Mouse (Mus musculus): ENCODE data around the gene Plce1.

The Plce1 gene

GRCm38 (mm10) chr19:38721808-38722207 lies 240.9 kb downstream of the Plce1 start:
- no peak for DNase-seq (ENCODE audit: low read depth, low spot score)

- DNase-seq (ENCODE audit: low read depth, low spot score): no peak
Measured at GRCm38 (mm10) chr19:38722982-38723381, 242.1 kb downstream of the Plce1 start.

GRCm38 (mm10) chr19:38723969-38724368 lies 243.1 kb downstream of the Plce1 start:
- DNase-seq (ENCODE audit: low read depth, low spot score): no peak

GRCm38 (mm10) chr19:38728842-38729241 lies 247.9 kb downstream of the Plce1 start:
- no peak for DNase-seq (ENCODE audit: low read depth, low spot score)

GRCm38 (mm10) chr19:38729264-38729663 lies 248.4 kb downstream of the Plce1 start:
- DNase-seq (ENCODE audit: low read depth, low spot score): no peak

GRCm38 (mm10) chr19:38744546-38744945 lies 263.6 kb downstream of the Plce1 start:
- DNase-seq (ENCODE audit: low read depth, low spot score): no peak

- DNase-seq (ENCODE audit: low read depth, low spot score): no peak
Measured at GRCm38 (mm10) chr19:38745810-38746491, 265.0 kb downstream of the Plce1 start.

- DNase-seq (ENCODE audit: low read depth, low spot score): no peak
Measured at GRCm38 (mm10) chr19:38746492-38747014, 265.6 kb downstream of the Plce1 start.

GRCm38 (mm10) chr19:38750192-38750591 lies 269.3 kb downstream of the Plce1 start:
- DNase-seq (ENCODE audit: low read depth, low spot score): no peak

GRCm38 (mm10) chr19:38757161-38757560 lies 276.3 kb downstream of the Plce1 start:
- no peak for DNase-seq (ENCODE audit: low read depth, low spot score)

- DNase-seq (ENCODE audit: low read depth, low spot score): no peak
Measured at GRCm38 (mm10) chr19:38758056-38758455, 277.1 kb downstream of the Plce1 start.

- no peak for DNase-seq (ENCODE audit: low read depth, low spot score)
Measured at GRCm38 (mm10) chr19:38758685-38759472, 278.0 kb downstream of the Plce1 start.

GRCm38 (mm10) chr19:38760441-38760840 lies 279.5 kb downstream of the Plce1 start:
- no peak for DNase-seq (ENCODE audit: low read depth, low spot score)

- DNase-seq (ENCODE audit: low read depth, low spot score): no peak
Measured at GRCm38 (mm10) chr19:38766306-38766705, 285.4 kb downstream of the Plce1 start.

- DNase-seq (ENCODE audit: low read depth, low spot score): peak; percentile 25
Measured at GRCm38 (mm10) chr19:38775548-38775947, 294.6 kb downstream of the Plce1 start.

- DNase-seq (ENCODE audit: low read depth, low spot score): no peak
Measured at GRCm38 (mm10) chr19:38778805-38779204, 297.9 kb downstream of the Plce1 start.

GRCm38 (mm10) chr19:38783542-38783941 lies 302.6 kb downstream of the Plce1 start:
- no peak for DNase-seq (ENCODE audit: low read depth, low spot score)

GRCm38 (mm10) chr19:38787756-38788155 lies 306.8 kb downstream of the Plce1 start:
- no peak for DNase-seq (ENCODE audit: low read depth, low spot score)

GRCm38 (mm10) chr19:38793563-38794045 lies 312.7 kb downstream of the Plce1 start:
- no peak for DNase-seq (ENCODE audit: low read depth, low spot score)

GRCm38 (mm10) chr19:38796546-38796945 lies 315.6 kb downstream of the Plce1 start:
- DNase-seq (ENCODE audit: low read depth, low spot score): no peak

GRCm38 (mm10) chr19:38798291-38798690 lies 317.4 kb downstream of the Plce1 start:
- no peak for DNase-seq (ENCODE audit: low read depth, low spot score)

- DNase-seq (ENCODE audit: low read depth, low spot score): no peak
Measured at GRCm38 (mm10) chr19:38798801-38799200, 317.9 kb downstream of the Plce1 start.

GRCm38 (mm10) chr19:38818191-38818590 lies 337.3 kb downstream of the Plce1 start:
- no peak for DNase-seq (ENCODE audit: low read depth, low spot score)
